Mouse (Mus musculus): ENCODE data around the gene Atp6v0d1. TPM values are rescaled to one million over a fixed set of nuclear protein-coding genes. Genes with fewer than 3 reads are reported as not detected.

Atp6v0d1 gene
- polyA plus RNA-seq, 1 experiment from 2014 or later: 99.2 TPM

DNA sequence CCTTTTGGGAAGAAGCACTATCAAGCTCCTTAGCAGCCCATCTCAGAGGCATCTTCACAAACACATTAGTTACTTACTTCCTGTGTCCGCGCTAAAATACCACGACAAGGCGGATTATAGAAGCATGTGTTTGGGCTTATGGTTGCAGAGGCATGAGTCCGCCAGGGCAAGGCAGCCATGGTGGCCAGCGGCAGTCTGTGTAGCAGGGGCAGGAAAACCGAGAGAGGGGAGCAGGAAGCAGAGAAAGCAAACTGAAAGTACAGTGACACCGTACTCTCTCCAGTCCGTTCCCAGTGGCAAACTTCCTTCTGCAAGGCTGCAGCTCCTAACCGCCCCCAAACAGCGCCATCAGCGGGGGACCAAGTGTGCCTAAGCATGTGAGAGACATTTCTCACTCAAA lies 66.1 kb downstream of the Atp6v0d1 start:
- no peak overlapping the region for H3K27ac ChIP-seq (ENCODE audit: low read depth, low read length)
- no peak overlapping the region for H3K4me3 ChIP-seq (ENCODE audit: low read depth, low read length)
- H3K4me1 ChIP-seq (replicated peaks; ENCODE audit: control insufficient read depth, insufficient read depth, low read length): peaks cover 6% of the 10 kb centered on the region
- no peaks in the 10 kb centered on the region for H3K9me3 ChIP-seq (ENCODE audit: control insufficient read depth, low read length)
- DNase-seq (ENCODE audit: low spot score) (no peak), ATAC-seq (replicated peaks; ENCODE audit: low FRiP score) (no peak)
- no peaks in the 10 kb centered on the region for H3K27me3 ChIP-seq (ENCODE audit: control insufficient read depth, insufficient read depth, low read length)
- no peaks in the 10 kb centered on the region for H3K36me3 ChIP-seq (ENCODE audit: control insufficient read depth, insufficient read depth, low read length)
- H3K4me2 ChIP-seq (ENCODE audit: low read depth, low read length, severe bottlenecking): no peak overlapping the region
- no peak overlapping the region for H3K9ac ChIP-seq (ENCODE audit: low read length)
- 80% methylated on average over 12 of the region's 12 CpGs for WGBS

DNA sequence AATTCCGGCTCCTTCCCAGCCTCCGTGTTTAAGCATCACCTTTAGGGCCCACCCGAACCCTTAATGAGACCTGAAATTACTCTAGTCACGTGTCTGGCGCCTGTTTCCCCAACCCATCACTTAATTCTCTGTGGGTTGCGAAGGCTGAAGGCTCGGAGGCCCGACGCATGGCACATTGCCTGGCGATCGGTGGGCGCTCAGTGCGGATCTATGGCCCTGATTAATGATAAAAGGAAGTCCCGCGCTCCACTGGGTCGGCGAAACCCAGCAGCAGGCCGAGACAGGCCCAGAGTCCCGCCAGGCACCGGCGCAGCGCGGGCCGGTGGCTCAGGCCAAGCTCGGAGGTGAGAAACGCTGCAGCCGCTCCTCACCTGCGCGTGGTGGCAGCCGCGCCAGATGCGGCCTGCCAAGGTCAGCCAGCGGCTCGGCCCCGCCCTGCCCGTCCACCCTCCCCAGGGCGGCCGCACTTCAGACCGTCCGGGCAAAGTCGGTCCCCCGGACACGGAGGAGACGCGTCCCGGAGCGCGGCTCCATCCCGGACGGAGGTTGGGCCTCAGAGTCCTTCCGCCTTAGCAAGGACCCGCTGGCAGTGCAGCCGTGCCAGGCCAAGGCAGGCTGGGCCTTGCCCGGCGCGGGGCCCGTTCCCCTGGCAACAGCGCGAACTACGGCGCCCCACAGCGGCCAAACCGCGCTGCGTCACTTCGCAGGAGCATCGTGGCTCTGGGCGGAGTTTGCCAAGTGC lies 69.2 kb downstream of the Atp6v0d1 start, which contains the start of gene Zdhhc1:
Gene Zdhhc1 (minus strand): TSS at position 464 of the 742 bp plus-strand sequence.
- Histone ChIP-seq H3K4me3 (ENCODE audit: low read depth, low read length) (peak within 1 kb of the TSS; percentile 78), H3K4me2 (ENCODE audit: low read depth, low read length, severe bottlenecking) (peak within 1 kb of the TSS; percentile 96), H3K36me3 (ENCODE audit: control insufficient read depth, insufficient read depth, low read length) (no peaks in the 10 kb centered on the region), H3K9me3 (ENCODE audit: control insufficient read depth, low read length) (no peaks in the 10 kb centered on the region), H3K27me3 (ENCODE audit: control insufficient read depth, insufficient read depth, low read length) (no peaks in the 10 kb centered on the region), H3K4me1 (replicated peaks; ENCODE audit: control insufficient read depth, insufficient read depth, low read length) (peaks cover 6% of the 10 kb centered on the region), H3K9ac (ENCODE audit: low read length) (peak within 1 kb of the TSS; percentile 89), H3K27ac (ENCODE audit: low read depth, low read length) (0 out of 2 replicates have a peak within 1 kb of the TSS, but pooled peaks have one; percentile 12)
- DNase-seq (ENCODE audit: low spot score) (peak; percentile 96), ATAC-seq (replicated peaks; ENCODE audit: low FRiP score) (peak; percentile 92)
- under 1% methylated on average over 67 of the region's 68 CpGs for WGBS

DNA sequence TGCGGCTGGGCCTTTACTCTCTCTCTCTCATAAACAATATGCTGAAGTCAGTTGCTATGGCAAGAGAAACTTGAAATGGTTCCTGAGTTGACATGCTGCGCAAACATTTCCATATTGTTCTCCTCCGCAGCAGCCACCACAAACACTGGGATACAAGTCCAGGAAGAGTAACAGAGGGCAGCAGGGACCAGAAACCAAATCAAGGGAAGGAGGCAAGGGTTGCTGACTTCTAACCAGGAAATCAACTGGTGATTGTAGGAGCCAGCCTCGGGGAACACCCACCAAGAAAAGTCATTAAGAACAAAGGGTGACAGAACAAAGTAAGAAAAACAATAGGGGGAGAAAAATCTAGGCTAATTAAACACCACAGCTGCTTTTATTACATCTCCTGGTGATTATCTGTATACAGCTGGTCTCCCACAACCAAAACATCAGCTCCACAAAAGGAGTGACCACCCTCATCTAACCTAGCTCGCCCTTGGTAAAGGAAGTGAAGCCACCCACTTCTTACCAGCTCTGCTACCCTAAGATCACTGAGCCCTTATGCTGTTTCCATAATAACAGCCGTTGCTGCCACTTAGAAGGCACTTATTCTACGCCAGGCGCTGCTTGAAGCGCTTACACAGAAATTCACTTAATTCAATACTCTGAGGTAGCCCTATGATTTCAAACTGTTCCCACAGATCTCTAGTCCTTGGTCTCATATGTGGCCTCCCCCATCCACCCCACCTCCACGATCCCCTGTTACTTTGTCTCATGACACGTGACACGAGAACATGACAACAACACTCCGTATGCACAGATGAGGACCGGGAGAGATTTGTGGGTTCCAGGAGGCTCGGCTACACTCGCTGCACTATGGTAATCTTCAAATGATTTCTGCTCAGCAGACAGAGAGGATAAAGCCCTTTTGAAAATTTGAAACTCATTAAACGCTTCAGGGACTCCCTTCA lies 70.2 kb downstream of the Atp6v0d1 start:
- no peak for ATAC-seq (replicated peaks; ENCODE audit: low FRiP score)

DNA sequence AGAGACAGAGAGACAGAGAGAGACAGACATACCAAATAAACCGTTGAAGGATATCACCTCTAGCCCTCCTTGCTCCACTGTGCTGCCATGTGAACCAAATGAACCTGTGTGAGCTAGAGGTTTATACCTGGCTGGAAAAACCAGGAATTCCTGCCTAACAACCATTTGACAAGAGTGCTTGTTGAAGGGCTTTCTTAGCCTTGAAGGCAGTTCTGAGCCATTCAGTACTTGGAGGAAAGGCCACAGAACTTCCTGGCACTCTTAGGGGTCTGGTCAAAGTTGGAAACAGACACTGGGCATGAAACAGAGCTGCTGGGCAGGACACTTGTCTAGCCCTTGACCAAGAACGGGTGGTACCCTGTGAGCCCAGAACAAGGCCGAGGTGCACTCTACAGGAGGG lies 71.3 kb downstream of the Atp6v0d1 start:
- no peak overlapping the region for H3K9ac ChIP-seq (ENCODE audit: low read length)
- WGBS: 89% methylated on average over 3 of the region's 3 CpGs
- no peaks in the 10 kb centered on the region for H3K27me3 ChIP-seq (ENCODE audit: control insufficient read depth, insufficient read depth, low read length)
- ATAC-seq (replicated peaks; ENCODE audit: low FRiP score): no peak
- H3K27ac ChIP-seq (ENCODE audit: low read depth, low read length): no peak overlapping the region
- no peak overlapping the region for H3K4me3 ChIP-seq (ENCODE audit: low read depth, low read length)
- H3K4me1 ChIP-seq (replicated peaks; ENCODE audit: control insufficient read depth, insufficient read depth, low read length): peaks cover 6% of the 10 kb centered on the region
- no peaks in the 10 kb centered on the region for H3K9me3 ChIP-seq (ENCODE audit: control insufficient read depth, low read length)
- DNase-seq (ENCODE audit: low spot score): no peak
- no peak overlapping the region for H3K4me2 ChIP-seq (ENCODE audit: low read depth, low read length, severe bottlenecking)
- no peaks in the 10 kb centered on the region for H3K36me3 ChIP-seq (ENCODE audit: control insufficient read depth, insufficient read depth, low read length)

More for the DNA sequence above, 70.2 kb downstream of the Atp6v0d1 start:
- Histone ChIP-seq H3K27me3 (ENCODE audit: control insufficient read depth, insufficient read depth, low read length) (no peaks in the 10 kb centered on the region), H3K4me2 (ENCODE audit: low read depth, low read length, severe bottlenecking) (peak overlapping the region; percentile 96), H3K9ac (ENCODE audit: low read length) (peak overlapping the region; percentile 89; the same call in 1 of the 2 replicates), H3K27ac (ENCODE audit: low read depth, low read length) (no peak overlapping the region), H3K4me1 (replicated peaks; ENCODE audit: control insufficient read depth, insufficient read depth, low read length) (peaks cover 6% of the 10 kb centered on the region), H3K36me3 (ENCODE audit: control insufficient read depth, insufficient read depth, low read length) (no peaks in the 10 kb centered on the region), H3K4me3 (ENCODE audit: low read depth, low read length) (peak overlapping the region; percentile 78), H3K9me3 (ENCODE audit: control insufficient read depth, low read length) (no peaks in the 10 kb centered on the region)
- no peak for DNase-seq (ENCODE audit: low spot score)
- 30% methylated on average over 17 of the region's 17 CpGs for WGBS

DNA sequence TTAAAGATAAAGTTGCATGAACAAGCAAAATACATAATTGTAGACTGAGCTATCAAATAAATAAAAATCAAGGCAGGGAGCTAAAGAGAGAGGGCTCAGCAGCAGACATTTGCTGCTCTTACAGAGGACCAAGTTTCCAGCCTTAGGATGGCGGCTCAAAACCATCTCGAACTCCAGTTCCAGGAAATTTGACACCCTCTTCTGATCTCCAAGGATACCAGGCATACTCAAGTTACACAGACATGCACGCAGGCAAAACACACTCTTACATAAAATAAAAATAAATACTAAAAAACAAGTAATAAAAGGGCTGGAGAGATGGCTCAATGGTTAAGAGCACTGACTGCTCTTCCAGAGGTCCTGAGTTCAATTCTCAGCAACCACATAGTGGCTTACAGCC lies 72.4 kb downstream of the Atp6v0d1 start:
- ATAC-seq (replicated peaks; ENCODE audit: low FRiP score) (no peak), DNase-seq (ENCODE audit: low spot score) (no peak)
- no peaks in the 10 kb centered on the region for H3K27me3 ChIP-seq (ENCODE audit: control insufficient read depth, insufficient read depth, low read length)
- no peaks in the 10 kb centered on the region for H3K36me3 ChIP-seq (ENCODE audit: control insufficient read depth, insufficient read depth, low read length)
- H3K9ac ChIP-seq (ENCODE audit: low read length): no peak overlapping the region
- no peaks in the 10 kb centered on the region for H3K9me3 ChIP-seq (ENCODE audit: control insufficient read depth, low read length)
- no peak overlapping the region for H3K4me3 ChIP-seq (ENCODE audit: low read depth, low read length)
- no peak overlapping the region for H3K4me2 ChIP-seq (ENCODE audit: low read depth, low read length, severe bottlenecking)
- peaks cover 6% of the 10 kb centered on the region for H3K4me1 ChIP-seq (replicated peaks; ENCODE audit: control insufficient read depth, insufficient read depth, low read length)
- H3K27ac ChIP-seq (ENCODE audit: low read depth, low read length): no peak overlapping the region
- 58% methylated on average over 3 of the region's 3 CpGs for WGBS

DNA sequence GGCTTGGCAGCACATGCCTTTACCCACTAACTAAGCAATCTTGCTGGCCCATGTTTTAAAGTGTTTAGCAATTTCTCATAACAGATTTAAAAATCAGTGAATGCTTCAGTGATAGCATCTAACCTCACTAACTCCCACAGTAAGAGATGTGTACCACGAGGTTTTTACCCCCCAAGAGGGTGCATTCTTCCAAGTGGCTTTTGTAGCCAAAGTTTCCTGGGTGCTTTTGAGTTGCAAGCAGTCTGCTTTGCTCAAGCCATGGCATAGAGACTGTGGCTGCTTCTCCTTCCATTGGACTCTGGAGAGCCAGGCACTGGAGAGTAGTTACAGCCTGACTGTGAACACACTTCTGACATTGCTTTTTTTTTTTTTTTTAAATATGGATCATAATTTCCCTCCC lies 76.6 kb downstream of the Atp6v0d1 start:
- Histone ChIP-seq H3K4me2 (ENCODE audit: low read depth, low read length, severe bottlenecking) (no peak overlapping the region), H3K36me3 (ENCODE audit: control insufficient read depth, insufficient read depth, low read length) (no peaks in the 10 kb centered on the region), H3K27ac (ENCODE audit: low read depth, low read length) (no peak overlapping the region), H3K4me3 (ENCODE audit: low read depth, low read length) (no peak overlapping the region), H3K9me3 (ENCODE audit: control insufficient read depth, low read length) (no peaks in the 10 kb centered on the region), H3K4me1 (replicated peaks; ENCODE audit: control insufficient read depth, insufficient read depth, low read length) (peaks cover 4% of the 10 kb centered on the region; the same call in 1 of the 2 replicates), H3K9ac (ENCODE audit: low read length) (no peak overlapping the region), H3K27me3 (ENCODE audit: control insufficient read depth, insufficient read depth, low read length) (no peaks in the 10 kb centered on the region)
- ATAC-seq (replicated peaks; ENCODE audit: low FRiP score) (no peak), DNase-seq (ENCODE audit: low spot score) (no peak)
- WGBS: 47% methylated on average over 1 of the region's 1 CpGs

DNA sequence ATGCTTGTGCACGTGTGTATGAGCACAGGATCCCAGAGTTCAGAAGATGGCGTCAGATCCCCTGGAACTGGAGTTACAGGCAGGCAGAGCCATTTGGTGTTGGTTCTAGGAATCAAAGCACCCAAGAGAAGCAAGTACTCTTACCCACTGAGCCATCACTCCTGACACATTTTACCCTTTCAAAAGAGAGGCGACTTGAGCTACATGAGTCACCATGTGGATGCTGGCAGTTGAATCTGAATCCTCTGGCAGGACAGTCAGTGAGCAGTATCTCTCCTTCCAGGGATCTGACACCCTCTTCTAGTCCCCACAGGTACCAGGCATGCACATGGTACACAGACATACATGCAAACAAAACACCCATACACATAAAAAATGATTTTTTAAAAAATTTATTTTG lies 77.8 kb downstream of the Atp6v0d1 start:
- 73% methylated on average over 3 of the region's 3 CpGs for WGBS
- H3K4me3 ChIP-seq (ENCODE audit: low read depth, low read length): no peak overlapping the region

DNA sequence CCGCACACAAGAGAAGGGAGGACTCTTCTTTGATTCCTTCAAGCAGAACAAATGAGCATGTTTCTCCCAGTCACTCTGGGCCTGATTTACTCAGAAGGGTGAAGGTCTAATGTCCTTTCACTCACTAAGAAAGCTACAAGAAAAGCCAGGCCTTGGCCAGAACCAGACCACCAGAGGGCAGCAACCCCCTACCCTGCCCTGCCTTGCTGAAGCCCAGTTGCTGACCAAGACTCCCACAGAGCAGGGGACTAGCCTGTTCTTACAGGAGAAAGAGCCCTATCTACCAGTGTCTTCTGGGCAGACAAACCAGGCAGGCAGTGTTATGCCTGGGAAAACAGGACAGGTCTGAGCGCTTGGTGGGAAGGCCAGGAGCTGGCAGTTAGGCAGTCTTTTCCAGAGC lies 81.5 kb downstream of the Atp6v0d1 start:
- Histone ChIP-seq H3K9me3 (ENCODE audit: control insufficient read depth, low read length) (no peaks in the 10 kb centered on the region), H3K4me2 (ENCODE audit: low read depth, low read length, severe bottlenecking) (no peak overlapping the region), H3K4me1 (replicated peaks; ENCODE audit: control insufficient read depth, insufficient read depth, low read length) (peaks cover 6% of the 10 kb centered on the region; the same call in 1 of the 2 replicates), H3K36me3 (ENCODE audit: control insufficient read depth, insufficient read depth, low read length) (no peaks in the 10 kb centered on the region), H3K9ac (ENCODE audit: low read length) (no peak overlapping the region), H3K27ac (ENCODE audit: low read depth, low read length) (no peak overlapping the region), H3K27me3 (ENCODE audit: control insufficient read depth, insufficient read depth, low read length) (no peaks in the 10 kb centered on the region), H3K4me3 (ENCODE audit: low read depth, low read length) (no peak overlapping the region)
- ATAC-seq (replicated peaks; ENCODE audit: low FRiP score) (0 out of 2 replicates have a peak, but pooled peaks have one; percentile 57), DNase-seq (ENCODE audit: low spot score) (peak; percentile 83)
- 27% methylated on average over 2 of the region's 2 CpGs for WGBS

More for the DNA sequence above, 77.8 kb downstream of the Atp6v0d1 start:
- H3K27me3 ChIP-seq (ENCODE audit: control insufficient read depth, insufficient read depth, low read length): no peaks in the 10 kb centered on the region
- H3K4me2 ChIP-seq (ENCODE audit: low read depth, low read length, severe bottlenecking): no peak overlapping the region
- no peaks in the 10 kb centered on the region for H3K9me3 ChIP-seq (ENCODE audit: control insufficient read depth, low read length)
- peaks cover 6% of the 10 kb centered on the region; the same call in 1 of the 2 replicates for H3K4me1 ChIP-seq (replicated peaks; ENCODE audit: control insufficient read depth, insufficient read depth, low read length)
- H3K27ac ChIP-seq (ENCODE audit: low read depth, low read length): no peak overlapping the region
- DNase-seq (ENCODE audit: low spot score): no peak
- H3K9ac ChIP-seq (ENCODE audit: low read length): no peak overlapping the region
- no peak for ATAC-seq (replicated peaks; ENCODE audit: low FRiP score)
- H3K36me3 ChIP-seq (ENCODE audit: control insufficient read depth, insufficient read depth, low read length): no peaks in the 10 kb centered on the region
